Mouse (Mus musculus) CH12F3 (cell line): ENCODE data around the gene Os9.

Experiments
- in situ Hi-C: fragments of 300-500 bp; cut with MboI; formaldehyde crosslinking; loops from 2 replicates; pipeline ENCODE4 v1.14.3; 2020; ENCODE audit warnings: low sequenced_read_pairs

Gene Os9

DNA sequence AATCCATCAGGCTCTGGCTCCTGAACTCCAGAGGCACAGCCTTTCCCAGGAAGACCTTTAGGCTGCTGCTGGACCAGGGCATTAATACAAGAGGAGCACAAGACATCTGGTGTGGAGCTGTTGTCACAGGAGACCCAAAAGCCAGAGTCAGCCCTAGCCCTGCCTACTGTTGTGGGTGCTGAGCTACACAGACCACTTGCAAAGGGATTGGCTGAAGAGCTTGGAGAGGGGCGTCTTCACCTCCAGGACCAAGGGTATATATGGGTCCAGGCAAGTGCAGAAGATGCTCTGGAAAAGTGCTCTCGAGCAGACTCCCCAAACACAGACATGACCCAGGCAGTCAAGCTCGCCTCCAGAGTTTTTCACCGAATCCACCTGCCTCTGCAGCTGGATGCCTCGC is 73.0 kb downstream of the Os9 start, which contains the start of gene Cyp27b1:
Gene Cyp27b1 (plus strand): TSS at position 297 of the 400 bp plus-strand sequence.
- in situ Hi-C loops: no loop called here
